Comparison of ENCODE assay signal across 9 mouse cellular contexts in the genomic region with DNA sequence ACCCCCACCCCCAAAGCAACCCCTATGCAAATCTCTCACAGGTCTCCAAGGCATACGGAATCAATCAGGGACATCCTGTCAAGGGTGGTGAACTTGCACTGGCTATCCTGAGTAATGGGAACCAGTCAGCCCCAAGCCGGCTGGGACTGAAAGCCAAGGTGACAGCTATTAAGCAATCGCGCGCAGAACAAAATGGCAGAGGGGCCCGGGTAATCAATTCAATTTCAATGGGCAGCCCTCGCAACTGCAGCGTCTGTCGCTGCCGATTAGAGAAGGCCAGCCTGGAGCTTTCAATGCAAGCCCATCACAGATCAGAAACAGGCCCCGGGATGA. TPM values are rescaled to one million over a fixed set of nuclear protein-coding genes. Genes with fewer than 3 reads are reported as not detected.
DNase-seq lines count a peak whose midpoint lies in the region; ATAC-seq lines count a peak whose summit lies in the region.
"Had no signal": no experiment of that assay in that cellular context is flagged by ENCODE, and none has a peak within 500 bp of the region (broad histone marks: within the 10 kb centered on the region; RNA-seq: fewer than 3 reads in every experiment).

No protein-coding gene starts in this region.

- no peaks in the 10 kb centered on the region for H3K36me3 ChIP-seq in kidney, embryonic 14.5 days (ENCODE audit: control insufficient read depth, insufficient read depth, low read length)
- H3K36me3 ChIP-seq in neural tube, embryonic 13.5 days = no peaks in the 10 kb centered on the region

- ATAC-seq in kidney, embryonic 14.5 days (ENCODE audit: low FRiP score, low TSS enrichment) = peak; percentile 32; the same call in 1 of the 2 replicates
- ATAC-seq in neural tube, embryonic 13.5 days (ENCODE audit: low read depth) = no peak
- no peak for ATAC-seq in frontal cortex, adult (ENCODE audit: low TSS enrichment)

- no peaks in the 10 kb centered on the region for H3K9me3 ChIP-seq in kidney, embryonic 14.5 days (ENCODE audit: control insufficient read depth, low read length)
- H3K9me3 ChIP-seq in neural tube, embryonic 13.5 days = no peaks in the 10 kb centered on the region

- no peak overlapping the region for H3K27ac ChIP-seq in kidney, embryonic 14.5 days (ENCODE audit: low read depth, low read length)
- peak overlapping the region; percentile 70 for H3K27ac ChIP-seq in neural tube, embryonic 13.5 days (replicated peaks)

- H3K4me2 ChIP-seq in kidney, embryonic 14.5 days (replicated peaks; ENCODE audit: low read depth, low read length) = no peak overlapping the region
- 0 out of 2 replicates have a peak overlapping the region, but pooled peaks have one; percentile 11 for H3K4me2 ChIP-seq in neural tube, embryonic 13.5 days

- intact Hi-C loops in heart, postnatal 25 days (cut with DNase I) = no loop called here

- H3K9ac ChIP-seq in kidney, embryonic 14.5 days (ENCODE audit: low read depth, low read length) = no peak overlapping the region
- H3K9ac ChIP-seq in neural tube, embryonic 13.5 days = 0 out of 2 replicates have a peak overlapping the region, but pooled peaks have one; percentile 14

- DNase-seq in kidney, adult 18-20 months = no peak
- DNase-seq in forelimb bud, embryonic 11.5 days (ENCODE audit: low read depth, low spot score) = peak; percentile 82
- peak; percentile 49 for DNase-seq in lung, postnatal 14 days
- no peak for DNase-seq in urinary bladder, postnatal 10 days (ENCODE audit: low spot score)
- no peak for DNase-seq in heart, postnatal 25 days (ENCODE audit: low spot score)

- peaks cover 8% of the 10 kb centered on the region; the same call in 1 of the 2 replicates for H3K4me1 ChIP-seq in kidney, embryonic 14.5 days (ENCODE audit: control insufficient read depth, insufficient read depth, low read length)
- H3K4me1 ChIP-seq in neural tube, embryonic 13.5 days (replicated peaks) = peaks cover 31% of the 10 kb centered on the region

- H3K27me3 ChIP-seq in kidney, embryonic 14.5 days (ENCODE audit: control insufficient read depth, insufficient read depth, low read length) = peaks cover 55% of the 10 kb centered on the region
- peaks cover 33% of the 10 kb centered on the region for H3K27me3 ChIP-seq in neural tube, embryonic 13.5 days

- H3K4me3 ChIP-seq in kidney, embryonic 14.5 days (ENCODE audit: low read length) = no peak overlapping the region
- H3K4me3 ChIP-seq in neural tube, embryonic 13.5 days = no peak overlapping the region

- WGBS in kidney, embryonic 14.5 days = 13% methylated on average over 11 of the region's 11 CpGs
- WGBS in neural tube, embryonic 13.5 days = 5% methylated on average over 11 of the region's 11 CpGs

RNA-seq across cellular contexts. Expression of a gene that starts 31.7 kb away (rescaled TPM):
- polyA plus RNA-seq in kidney, embryonic 14.5 days (2014; fragmentation: Nextera tagmentation; extraction: Ambion mirVana) = 0.06 TPM in 1 of 2 replicates, not detected in the other
- 0.25 and 0.59 TPM in 2 replicates for polyA plus RNA-seq in neural tube, embryonic 13.5 days (2015; fragmentation: Nextera tagmentation; extraction: Ambion mirVana)
- total RNA-seq in heart, postnatal 25 days (2021) = under 1 TPM in 1 of 2 experiments, not detected in 1; 0.08 TPM
- polyA plus RNA-seq: liver, embryonic 16.5 days had no signal

Comparison
In these comparisons a context has a peak if more than half of its experiments do, and no peak if none do; other contexts are left out.
1. DNase-seq: peak in forelimb bud, embryonic 11.5 days (single experiment) and lung, postnatal 14 days (single experiment); none in kidney, adult 18-20 months (single experiment), urinary bladder, postnatal 10 days (single experiment) and heart, postnatal 25 days (single experiment).